Mouse (Mus musculus) bone marrow, adult 2 months (tissue): ENCODE measurements around the gene S100pbp.

Source experiments
- CTCF ChIP-seq: fragments of 200-500 bp; IDR thresholded peaks from 2 replicates; pipeline ENCODE4 v1.5.1; 2011; ENCODE audit warnings: low read length, control low read depth; ENCODE audit not compliant: control insufficient read depth, insufficient read depth
- POLR2A ChIP-seq: fragments of 200-500 bp; IDR thresholded peaks from 2 replicates; pipeline ENCODE4 v1.6.1; 2011; ENCODE audit warnings: low read depth, mild to moderate bottlenecking, control low read depth, low read length, borderline replicate concordance; ENCODE audit not compliant: control insufficient read depth

DNA sequence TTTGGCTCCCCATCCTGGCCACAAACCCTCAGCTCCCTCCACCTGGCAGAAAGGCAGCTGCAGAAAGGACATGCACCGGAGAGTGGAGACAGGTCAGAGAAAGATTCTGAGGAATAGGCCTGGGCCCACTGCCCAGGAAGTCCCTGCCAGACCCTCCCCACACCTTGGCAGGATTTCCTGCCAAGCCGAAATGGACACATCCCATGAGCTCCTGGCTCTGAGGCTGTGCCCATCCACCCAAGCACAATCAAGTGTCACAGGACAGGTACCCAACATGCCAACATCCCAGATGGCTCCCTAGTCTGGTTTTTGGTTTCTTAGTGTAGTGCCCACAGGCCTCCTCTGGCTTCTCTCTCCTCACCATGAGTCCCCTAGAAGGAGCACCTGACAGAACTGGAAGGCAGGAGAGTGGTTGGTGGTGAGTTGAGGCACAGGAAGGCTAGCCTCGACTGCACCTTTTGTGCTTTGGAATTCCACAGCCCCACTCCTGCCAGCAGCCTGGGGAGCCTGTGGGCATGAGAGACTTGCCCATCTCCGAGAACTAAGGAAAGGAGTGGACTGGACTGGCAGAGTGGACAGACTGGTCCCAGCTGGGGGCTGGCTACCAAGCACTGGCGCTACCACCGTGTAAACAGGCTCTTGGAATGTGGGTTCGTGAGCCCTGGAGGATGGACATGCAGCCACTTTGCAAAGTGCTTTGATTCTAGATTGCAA lies 31.0 kb upstream of the S100pbp start:
- TF ChIP-seq CTCF (no peak), POLR2A (no peak)
